Mouse (Mus musculus): ENCODE results near the gene Tmem265.

Tmem265 gene

GRCm38 (mm10) chr7:127561340-127561858 is at the start of gene Tmem265:
Gene Tmem265 (plus strand): TSS chr7:127561390.
- no peak for DNase-seq

- DNase-seq: peak; percentile 97
These were observed 49.4 kb upstream of the Tmem265 start, which contains the start of gene Srcap for GRCm38 (mm10) chr7:127511808-127512230. Gene Srcap (plus strand): TSS chr7:127511983.

- peak; percentile 89 for DNase-seq
These were observed 48.8 kb upstream of the Tmem265 start for GRCm38 (mm10) chr7:127512231-127513015.

- DNase-seq: no peak
These were observed 48.2 kb upstream of the Tmem265 start for GRCm38 (mm10) chr7:127513016-127513390.

GRCm38 (mm10) chr7:127513781-127514180 is 47.4 kb upstream of the Tmem265 start:
- DNase-seq: no peak

GRCm38 (mm10) chr7:127515846-127516245 is 45.3 kb upstream of the Tmem265 start:
- DNase-seq: no peak

GRCm38 (mm10) chr7:127516344-127516743 is 44.8 kb upstream of the Tmem265 start:
- no peak for DNase-seq

- DNase-seq: no peak
These were observed 41.9 kb upstream of the Tmem265 start, which contains the start of gene Gm42715 for GRCm38 (mm10) chr7:127519284-127519683. Gene Gm42715 (plus strand): TSS chr7:127519584.

- DNase-seq: no peak
These were observed 19.5 kb upstream of the Tmem265 start for GRCm38 (mm10) chr7:127541671-127542070.

GRCm38 (mm10) chr7:127549116-127549835 is 11.9 kb upstream of the Tmem265 start:
- DNase-seq: no peak

GRCm38 (mm10) chr7:127551558-127551957 is 9.6 kb upstream of the Tmem265 start:
- DNase-seq: no peak

GRCm38 (mm10) chr7:127560580-127560979 is 610 bp upstream of the Tmem265 start:
- DNase-seq: no peak

GRCm38 (mm10) chr7:127564381-127565150 is 3.4 kb downstream of the Tmem265 start:
- DNase-seq: no peak

- peak; percentile 82 for DNase-seq
These were observed 11.8 kb downstream of the Tmem265 start, which contains the start of gene Phkg2 for GRCm38 (mm10) chr7:127572895-127573471. Gene Phkg2 (plus strand): TSS chr7:127573340.

GRCm38 (mm10) chr7:127573503-127574008 is 12.4 kb downstream of the Tmem265 start:
- no peak for DNase-seq

- no peak for DNase-seq
These were observed 12.9 kb downstream of the Tmem265 start for GRCm38 (mm10) chr7:127574115-127574514.

- no peak for DNase-seq
These were observed 22.1 kb downstream of the Tmem265 start for GRCm38 (mm10) chr7:127583260-127583659.

GRCm38 (mm10) chr7:127585031-127585430 is 23.8 kb downstream of the Tmem265 start:
- no peak for DNase-seq

- DNase-seq: no peak
These were observed 25.0 kb downstream of the Tmem265 start for GRCm38 (mm10) chr7:127586149-127586548.

GRCm38 (mm10) chr7:127587196-127587595 is 26.0 kb downstream of the Tmem265 start:
- no peak for DNase-seq

- DNase-seq: peak; percentile 87
These were observed 27.1 kb downstream of the Tmem265 start, which contains the start of the genes Ccdc189 and Rnf40 for GRCm38 (mm10) chr7:127588011-127588871. Gene Ccdc189 (minus strand): TSS chr7:127588595. Gene Rnf40 (plus strand): TSS chr7:127588767.

All from right cerebral cortex, postnatal 14 days (tissue).